Mouse (Mus musculus) liver, embryonic 14.5 days (tissue): ENCODE results near the gene C2cd5. TPM values are rescaled to one million over a fixed set of nuclear protein-coding genes. Genes with fewer than 3 reads are reported as not detected.
A peak's percentile ranks its signal among the peaks of the same experiment; 100 is the strongest.
"Not testable (repeated sequence)": the region's sequence is repeated elsewhere in the genome, so short reads cannot be mapped to it uniquely, and the experiment has no call there.

Experiments used
- ATAC-seq: fragments of 200-750 bp; cut with Nextera tagmentation; 2 replicates; pipeline ENCODE4 v1.8.0; 2017; ENCODE audit warnings: moderate number of reproducible peaks, mild to moderate bottlenecking, moderate library complexity; ENCODE audit not compliant: insufficient read depth
- DNase-seq, 3 experiments: peaks; one replicate each; pipeline ENCODE4 v3.0.0-alpha.2; 2012 to 2013; ENCODE audit warnings: low read depth in 3 of 3, low spot score in 3 of 3
- H3K27ac ChIP-seq: fragments of 300-500 bp; sonication (generic); 2 replicates; pipeline ENCODE4 v1.5.1; 2014; ENCODE audit warnings: moderate library complexity, mild to moderate bottlenecking, control low read depth, inconsistent platforms
- H3K27me3 ChIP-seq: fragments of 300-500 bp; sonication (generic); 2 replicates; pipeline ENCODE4 v1.6.1; 2014; ENCODE audit warnings: mild to moderate bottlenecking, low read length, moderate library complexity; ENCODE audit not compliant: control insufficient read depth, insufficient read depth
- H3K36me3 ChIP-seq: fragments of 300-500 bp; sonication (generic); replicated peaks from 2 replicates; pipeline ENCODE4 v1.6.1; 2014; ENCODE audit warnings: low read depth; ENCODE audit not compliant: control insufficient read depth, insufficient read depth
- H3K4me1 ChIP-seq, 2 experiments: fragments of 200-500 bp in 1 of 2; fragments of 300-500 bp in 1 of 2; sonication (generic) in 1 of 2; replicated peaks; 2 replicates each; pipeline ENCODE4 v1.6.1; 2012 to 2014; ENCODE audit warnings: antibody characterized with exemption in 1 of 2, inconsistent platforms in 1 of 2, low read length in 1 of 2; ENCODE audit not compliant: control insufficient read depth in 2 of 2, insufficient read depth in 2 of 2
- H3K4me2 ChIP-seq: fragments of 300-500 bp; sonication (generic); 2 replicates; pipeline ENCODE4 v1.6.1; 2014; ENCODE audit warnings: low read depth, mild to moderate bottlenecking, control low read depth, moderate library complexity
- H3K4me3 ChIP-seq, 2 experiments: fragments of 200-500 bp in 1 of 2; fragments of 300-500 bp in 1 of 2; sonication (generic) in 1 of 2; 2 replicates each; pipeline ENCODE4 v1.5.1; 2012 to 2014; ENCODE audit warnings: low read depth in 2 of 2, low read length in 2 of 2, mild to moderate bottlenecking in 2 of 2, control low read depth in 1 of 2, inconsistent platforms in 1 of 2, moderate library complexity in 1 of 2; ENCODE audit not compliant: insufficient read depth in 1 of 2
- H3K9ac ChIP-seq: fragments of 300-500 bp; sonication (generic); replicated peaks from 2 replicates; pipeline ENCODE4 v1.6.1; 2014; ENCODE audit warnings: mild to moderate bottlenecking, control low read depth, moderate library complexity
- H3K9me3 ChIP-seq: fragments of 300-500 bp; sonication (generic); 2 replicates; pipeline ENCODE4 v1.6.1; 2016; ENCODE audit warnings: low read length, mixed read lengths; ENCODE audit not compliant: control insufficient read depth
- CTCF ChIP-seq: IDR thresholded peaks from 2 replicates; pipeline ENCODE4 v1.5.1; 2016; ENCODE audit warnings: antibody characterized with exemption, low read depth, control low read depth
- EP300 ChIP-seq: IDR thresholded peaks from 2 replicates; pipeline ENCODE4 v1.6.1; 2016; ENCODE audit warnings: antibody characterized with exemption, low read depth
- WGBS: fragments of 180-500 bp; shearing (Covaris S2); extraction: QIAGEN DNeasy Blood & Tissue Kit; methylation state at CpG from one replicate; pipeline ENCODE4 v1.1.7; 2014; ENCODE audit not compliant: insufficient replicate concordance; 5-methylcytosine and 5-hydroxymethylcytosine counted together
- polyA plus RNA-seq, 2 experiments: library from polyadenylated mRNA; depleted of rRNA in 1 of 2; stranded (reverse) in 1 of 2; unstranded in 1 of 2; fragments of >200 nt; fragmentation: Nextera tagmentation in 1 of 2; extraction: Ambion mirVana in 1 of 2; gene quantifications; 2 replicates each; pipeline versions ENCODE4 v1.2.1 to v1.2.3; 2012 to 2014

Gene C2cd5
- polyA plus RNA-seq, 2 experiments: 14.1 to 16.5 TPM

- 38% methylated on average over 19 of the region's 19 CpGs for WGBS
- peak overlapping the region; percentile 49 for H3K4me2 ChIP-seq
- no peak overlapping the region for H3K9ac ChIP-seq
- DNase-seq: no peak
- H3K36me3 ChIP-seq: no peaks in the 10 kb centered on the region
- H3K4me1 ChIP-seq: no peaks in the 10 kb centered on the region
- TF ChIP-seq EP300 (no peak), CTCF (no peak)
- H3K27ac ChIP-seq: no peak overlapping the region
- ATAC-seq: no peak
- H3K27me3 ChIP-seq: no peaks in the 10 kb centered on the region
- H3K4me3 ChIP-seq: peak overlapping the region; percentile 8 to 22; a peak in 1 of 4 replicates
- H3K9me3 ChIP-seq: no peaks in the 10 kb centered on the region
Measured at GRCm38 (mm10) chr6:143143775-143144273, 43.9 kb upstream of the C2cd5 start.

- H3K36me3 ChIP-seq: no peaks in the 10 kb centered on the region
- H3K4me3 ChIP-seq: no peak overlapping the region
- no peak for DNase-seq
- WGBS: 69% methylated on average over 9 of the region's 9 CpGs
- no peak overlapping the region for H3K9ac ChIP-seq
- peak overlapping the region; percentile 49 for H3K4me2 ChIP-seq
- H3K27me3 ChIP-seq: no peaks in the 10 kb centered on the region
- no peaks in the 10 kb centered on the region for H3K4me1 ChIP-seq
- H3K27ac ChIP-seq: no peak overlapping the region
- no peaks in the 10 kb centered on the region for H3K9me3 ChIP-seq
- TF ChIP-seq CTCF (no peak), EP300 (no peak)
- ATAC-seq: no peak
Measured at GRCm38 (mm10) chr6:143143321-143143720, 43.4 kb upstream of the C2cd5 start.

- WGBS: 68% methylated on average over 4 of the region's 4 CpGs
- no peak overlapping the region for H3K4me2 ChIP-seq
- no peak overlapping the region for H3K4me3 ChIP-seq
- no peak overlapping the region for H3K9ac ChIP-seq
- no peaks in the 10 kb centered on the region for H3K4me1 ChIP-seq
- H3K9me3 ChIP-seq: no peaks in the 10 kb centered on the region
- no peak overlapping the region for H3K27ac ChIP-seq
- no peak for TF ChIP-seq CTCF
- no peak for TF ChIP-seq EP300
- no peaks in the 10 kb centered on the region for H3K36me3 ChIP-seq
- no peaks in the 10 kb centered on the region for H3K27me3 ChIP-seq
- ATAC-seq: no peak
- DNase-seq: no peak
Measured at GRCm38 (mm10) chr6:143142861-143143260, 42.9 kb upstream of the C2cd5 start.

- not testable (repeated sequence) for ATAC-seq, DNase-seq, H3K27ac ChIP-seq, H3K4me2 ChIP-seq, H3K4me3 ChIP-seq, H3K4me1 ChIP-seq, H3K27me3 ChIP-seq, H3K9ac ChIP-seq, H3K36me3 ChIP-seq, H3K9me3 ChIP-seq
- 56% methylated on average over 10 of the region's 10 CpGs for WGBS
Measured at GRCm38 (mm10) chr6:143141624-143142592, 42.0 kb upstream of the C2cd5 start.

GRCm38 (mm10) chr6:143140884-143141283, 40.9 kb upstream of the C2cd5 start:
- ATAC-seq (no peak), DNase-seq (no peak)
- H3K4me1 ChIP-seq: no peaks in the 10 kb centered on the region
- no peak for TF ChIP-seq CTCF
- TF ChIP-seq EP300: no peak
- H3K4me2 ChIP-seq: no peak overlapping the region
- no peak overlapping the region for H3K9ac ChIP-seq
- H3K4me3 ChIP-seq: no peak overlapping the region
- no peaks in the 10 kb centered on the region for H3K27me3 ChIP-seq
- H3K27ac ChIP-seq: no peak overlapping the region
- H3K9me3 ChIP-seq: no peaks in the 10 kb centered on the region
- no peaks in the 10 kb centered on the region for H3K36me3 ChIP-seq
- 74% methylated on average over 9 of the region's 9 CpGs for WGBS
